ENCODE assay signal across 8 mouse cellular contexts in the genomic region with DNA sequence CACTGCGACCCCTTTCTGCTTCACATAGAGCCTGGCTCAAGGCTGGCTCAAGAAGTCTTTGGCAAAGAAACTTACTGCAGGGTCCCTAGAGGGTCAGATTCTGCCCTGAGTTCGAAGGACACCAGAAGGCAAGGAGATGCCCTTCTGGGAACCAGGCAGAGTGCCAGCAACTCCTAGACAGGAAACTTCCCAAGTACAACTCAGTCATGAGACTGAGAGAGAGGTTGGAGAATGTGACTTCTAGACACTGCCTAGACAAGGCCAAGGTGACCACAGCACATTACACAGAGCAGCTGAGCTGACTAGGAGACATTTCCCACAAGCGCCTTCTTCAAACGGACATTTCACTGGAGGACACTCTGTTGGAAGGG. TPM values are rescaled to one million over a fixed set of nuclear protein-coding genes. Genes with fewer than 3 reads are reported as not detected.
DNase-seq lines count a peak whose midpoint lies in the region; ATAC-seq and TF ChIP-seq lines count a peak whose summit lies in the region.

No protein-coding gene starts in this region.

- no peak overlapping the region for H3K4me3 ChIP-seq in intestine, embryonic 15.5 days (replicated peaks)
- H3K4me3 ChIP-seq in intestine, postnatal 0 days (ENCODE audit: low read depth, low read length), result no peak overlapping the region
- H3K4me3 ChIP-seq in hindbrain, embryonic 10.5 days, result peak overlapping the region; percentile 70
- H3K4me3 ChIP-seq in limb, embryonic 11.5 days (ENCODE audit: low read depth, low read length), result no peak overlapping the region
- H3K4me3 ChIP-seq in stomach, postnatal 0 days (ENCODE audit: low read depth, low read length), result no peak overlapping the region

- DNase-seq in cerebellum, adult 18-20 months, result peak; percentile 67 to 76
- DNase-seq in hindbrain, embryonic 10.5 days (ENCODE audit: low spot score), result no peak
- DNase-seq in limb, embryonic 11.5 days (ENCODE audit: low spot score), result no peak
- DNase-seq in stomach, postnatal 0 days (ENCODE audit: low spot score), result no peak
- DNase-seq in urinary bladder, postnatal 10 days (ENCODE audit: low spot score), result no peak
- no peak for DNase-seq in natural killer cell, adult 2 months (ENCODE audit: low spot score in 2 of 2)

- WGBS in intestine, embryonic 15.5 days, result 57% methylated on average over 4 of the region's 4 CpGs
- 58% methylated on average over 4 of the region's 4 CpGs for WGBS in intestine, postnatal 0 days
- 75% methylated on average over 4 of the region's 4 CpGs for WGBS in hindbrain, embryonic 10.5 days
- WGBS in limb, embryonic 11.5 days, result 75% methylated on average over 4 of the region's 4 CpGs
- WGBS in stomach, postnatal 0 days, result 62% methylated on average over 4 of the region's 4 CpGs

- no peak for TF ChIP-seq EP300 in stomach, postnatal 0 days (optimal IDR thresholded peaks at IDR 0.05)

- no peak overlapping the region for H3K9ac ChIP-seq in intestine, embryonic 15.5 days
- H3K9ac ChIP-seq in intestine, postnatal 0 days (ENCODE audit: low read depth, low read length), result no peak overlapping the region
- no peak overlapping the region for H3K9ac ChIP-seq in limb, embryonic 11.5 days (ENCODE audit: low read length)
- no peak overlapping the region for H3K9ac ChIP-seq in stomach, postnatal 0 days (ENCODE audit: low read length)

- H3K4me2 ChIP-seq in intestine, embryonic 15.5 days (replicated peaks), result peak overlapping the region; percentile 89; the same call in 1 of the 2 replicates
- H3K4me2 ChIP-seq in intestine, postnatal 0 days (replicated peaks; ENCODE audit: low read depth), result no peak overlapping the region
- H3K4me2 ChIP-seq in limb, embryonic 11.5 days (ENCODE audit: low read depth, severe bottlenecking), result peak overlapping the region; percentile 84; the same call in 1 of the 2 replicates
- no peak overlapping the region for H3K4me2 ChIP-seq in stomach, postnatal 0 days (replicated peaks; ENCODE audit: low read depth)

- no peaks in the 10 kb centered on the region for H3K36me3 ChIP-seq in intestine, embryonic 15.5 days
- H3K36me3 ChIP-seq in intestine, postnatal 0 days (ENCODE audit: control insufficient read depth, insufficient read depth), result no peaks in the 10 kb centered on the region
- no peaks in the 10 kb centered on the region for H3K36me3 ChIP-seq in hindbrain, embryonic 10.5 days
- no peaks in the 10 kb centered on the region for H3K36me3 ChIP-seq in limb, embryonic 11.5 days (ENCODE audit: control insufficient read depth, insufficient read depth, low read length)
- H3K36me3 ChIP-seq in stomach, postnatal 0 days (ENCODE audit: control insufficient read depth, insufficient read depth, low read length), result no peaks in the 10 kb centered on the region

- H3K27me3 ChIP-seq in intestine, embryonic 15.5 days (replicated peaks), result peaks cover 30% of the 10 kb centered on the region
- peaks cover 6% of the 10 kb centered on the region; the same call in 1 of the 2 replicates for H3K27me3 ChIP-seq in intestine, postnatal 0 days (replicated peaks; ENCODE audit: control insufficient read depth, insufficient read depth, low read length)
- H3K27me3 ChIP-seq in hindbrain, embryonic 10.5 days (ENCODE audit: insufficient read depth, poor library complexity, severe bottlenecking), result peaks cover 31% of the 10 kb centered on the region
- peaks cover 18% of the 10 kb centered on the region for H3K27me3 ChIP-seq in limb, embryonic 11.5 days (ENCODE audit: control insufficient read depth, insufficient read depth, low read length)
- H3K27me3 ChIP-seq in stomach, postnatal 0 days (ENCODE audit: control insufficient read depth, insufficient read depth, low read length), result no peaks in the 10 kb centered on the region

- no peak overlapping the region for H3K27ac ChIP-seq in intestine, embryonic 15.5 days
- H3K27ac ChIP-seq in intestine, postnatal 0 days (ENCODE audit: low read depth, low read length), result no peak overlapping the region
- no peak overlapping the region for H3K27ac ChIP-seq in hindbrain, embryonic 10.5 days
- H3K27ac ChIP-seq in limb, embryonic 11.5 days (replicated peaks; ENCODE audit: low read depth, low read length), result no peak overlapping the region
- no peak overlapping the region for H3K27ac ChIP-seq in stomach, postnatal 0 days (replicated peaks)

- H3K4me1 ChIP-seq in intestine, embryonic 15.5 days (replicated peaks), result peaks cover 6% of the 10 kb centered on the region; the same call in 1 of the 2 replicates
- H3K4me1 ChIP-seq in intestine, postnatal 0 days (replicated peaks; ENCODE audit: control insufficient read depth, insufficient read depth, low read length), result no peaks in the 10 kb centered on the region
- peaks cover 6% of the 10 kb centered on the region; the same call in 1 of the 2 replicates for H3K4me1 ChIP-seq in hindbrain, embryonic 10.5 days (replicated peaks)
- H3K4me1 ChIP-seq in limb, embryonic 11.5 days (ENCODE audit: control insufficient read depth, insufficient read depth, low read length), result no peaks in the 10 kb centered on the region
- H3K4me1 ChIP-seq in stomach, postnatal 0 days (replicated peaks; ENCODE audit: control insufficient read depth, insufficient read depth), result no peaks in the 10 kb centered on the region

- no peak for ATAC-seq in intestine, embryonic 15.5 days
- ATAC-seq in intestine, postnatal 0 days, result no peak
- ATAC-seq in limb, embryonic 11.5 days (ENCODE audit: insufficient number of reproducible peaks, low FRiP score, low TSS enrichment, low read depth), result no peak
- ATAC-seq in stomach, postnatal 0 days (ENCODE audit: low FRiP score, low TSS enrichment), result 0 out of 2 replicates have a peak, but pooled peaks have one; percentile 35

- no peaks in the 10 kb centered on the region for H3K9me3 ChIP-seq in intestine, embryonic 15.5 days
- H3K9me3 ChIP-seq in intestine, postnatal 0 days (ENCODE audit: control insufficient read depth), result no peaks in the 10 kb centered on the region
- H3K9me3 ChIP-seq in hindbrain, embryonic 10.5 days, result no peaks in the 10 kb centered on the region
- no peaks in the 10 kb centered on the region for H3K9me3 ChIP-seq in limb, embryonic 11.5 days (ENCODE audit: control insufficient read depth, low read length)
- no peaks in the 10 kb centered on the region for H3K9me3 ChIP-seq in stomach, postnatal 0 days (ENCODE audit: control insufficient read depth, low read length)

- TF ChIP-seq CTCF in intestine, postnatal 0 days (IDR thresholded peaks at IDR 0.05; ENCODE audit: low read depth), result no peak
- TF ChIP-seq CTCF in stomach, postnatal 0 days (IDR thresholded peaks at IDR 0.05; ENCODE audit: low read depth), result no peak

RNA-seq across cellular contexts. Expression of gene Kcnip4, which starts 0.5 kb away (rescaled TPM):
- polyA plus RNA-seq in intestine, embryonic 15.5 days (2015; fragmentation: Nextera tagmentation; extraction: Ambion mirVana), result 2.1 and 3.0 TPM in 2 replicates
- polyA plus RNA-seq in intestine, postnatal 0 days (2015; fragmentation: Nextera tagmentation; extraction: Ambion mirVana), result 1.2 and 1.5 TPM in 2 replicates
- polyA plus RNA-seq in hindbrain, embryonic 10.5 days (2016; fragmentation: Nextera tagmentation; extraction: Ambion mirVana), result 1.00 and 1.7 TPM in 2 replicates
- polyA plus RNA-seq in limb, embryonic 11.5 days (2014; fragmentation: Nextera tagmentation; extraction: Ambion mirVana), result 0.76 and 1.3 TPM in 2 replicates
- 1.3 TPM in 2 replicates for polyA plus RNA-seq in stomach, postnatal 0 days (2015; fragmentation: Nextera tagmentation; extraction: Ambion mirVana)

Comparison
In these comparisons a context has a peak if more than half of its experiments do, and no peak if none do; other contexts are left out.
1. H3K4me2 ChIP-seq: peak in intestine, embryonic 15.5 days (single experiment) and limb, embryonic 11.5 days (single experiment); none in intestine, postnatal 0 days (single experiment) and stomach, postnatal 0 days (single experiment).
2. DNase-seq: peak in cerebellum, adult 18-20 months (2 of 2); none in hindbrain, embryonic 10.5 days (single experiment), limb, embryonic 11.5 days (single experiment), stomach, postnatal 0 days (single experiment), urinary bladder, postnatal 10 days (single experiment) and natural killer cell, adult 2 months (0 of 2).